17 mouse cellular contexts compared by ENCODE assay signal in genomic region chr2:124627664-124628063, GRCm38 (mm10).
DNase-seq lines count a peak whose midpoint lies in the region; ATAC-seq and TF ChIP-seq lines count a peak whose summit lies in the region.
"Had no signal": no experiment of that assay in that cellular context is flagged by ENCODE, and none has a peak within 500 bp of the region (broad histone marks: within the 10 kb centered on the region; RNA-seq: fewer than 3 reads in every experiment).

No protein-coding gene starts in this region.

- TF ChIP-seq CTCF in intestine, postnatal 0 days (IDR thresholded peaks at IDR 0.05; ENCODE audit: low read depth), result no peak
- TF ChIP-seq CTCF in thymus, adult 2 months (IDR thresholded peaks at IDR 0.05; ENCODE audit: borderline replicate concordance, control insufficient read depth, extremely low read depth, insufficient read depth, low read length, poor library complexity), result no peak

- TF ChIP-seq POLR2A in thymus, adult 2 months (IDR thresholded peaks at IDR 0.05; ENCODE audit: control insufficient read depth, extremely low read depth, insufficient read depth, low read length, poor library complexity), result no peak

- peak; percentile 36; the same call in 1 of the 2 replicates for ATAC-seq in forebrain, embryonic 13.5 days
- peak; percentile 75 for ATAC-seq in midbrain, embryonic 11.5 days (ENCODE audit: low FRiP score)
- ATAC-seq in CD4-positive, CD25-positive, alpha-beta regulatory T cell, adult 4 months, result peak; percentile 45
- ATAC-seq in intestine, postnatal 0 days, result no peak

- no peaks in the 10 kb centered on the region for H3K9me3 ChIP-seq in forebrain, embryonic 13.5 days (replicated peaks)
- no peaks in the 10 kb centered on the region for H3K9me3 ChIP-seq in forebrain, embryonic 10.5 days
- no peaks in the 10 kb centered on the region for H3K9me3 ChIP-seq in midbrain, embryonic 11.5 days (ENCODE audit: control insufficient read depth, low read length)
- H3K9me3 ChIP-seq in midbrain, embryonic 10.5 days (replicated peaks), result no peaks in the 10 kb centered on the region
- H3K9me3 ChIP-seq in intestine, postnatal 0 days (ENCODE audit: control insufficient read depth), result no peaks in the 10 kb centered on the region
- H3K9me3 ChIP-seq: embryonic facial prominence, embryonic 15.5 days; heart, embryonic 10.5 days; kidney, embryonic 15.5 days; stomach, embryonic 15.5 days had no signal

- H3K4me2 ChIP-seq in forebrain, embryonic 13.5 days, result no peak overlapping the region
- no peak overlapping the region for H3K4me2 ChIP-seq in midbrain, embryonic 11.5 days
- 0 out of 2 replicates have a peak overlapping the region, but pooled peaks have one; percentile 9 for H3K4me2 ChIP-seq in intestine, postnatal 0 days (replicated peaks; ENCODE audit: low read depth)
- H3K4me2 ChIP-seq: embryonic facial prominence, embryonic 15.5 days; kidney, embryonic 15.5 days; stomach, embryonic 15.5 days had no signal

- no peaks in the 10 kb centered on the region for H3K4me1 ChIP-seq in forebrain, embryonic 13.5 days
- H3K4me1 ChIP-seq in forebrain, embryonic 10.5 days, result no peaks in the 10 kb centered on the region; the same call in 1 of the 2 replicates
- H3K4me1 ChIP-seq in midbrain, embryonic 11.5 days (ENCODE audit: control insufficient read depth, insufficient read depth, low read length), result no peaks in the 10 kb centered on the region
- H3K4me1 ChIP-seq in midbrain, embryonic 10.5 days, result peaks cover 6% of the 10 kb centered on the region; the same call in 1 of the 2 replicates
- peaks cover 16% of the 10 kb centered on the region; the same call in 1 of the 2 replicates for H3K4me1 ChIP-seq in intestine, postnatal 0 days (replicated peaks; ENCODE audit: control insufficient read depth, insufficient read depth, low read length)
- no peaks in the 10 kb centered on the region for H3K4me1 ChIP-seq in thymus, adult 2 months (replicated peaks; ENCODE audit: control insufficient read depth, insufficient read depth, low read length)
- H3K4me1 ChIP-seq: embryonic facial prominence, embryonic 15.5 days; heart, embryonic 10.5 days; stomach, embryonic 15.5 days had no signal

- H3K9ac ChIP-seq in forebrain, embryonic 13.5 days, result no peak overlapping the region
- H3K9ac ChIP-seq in midbrain, embryonic 11.5 days (ENCODE audit: low read length), result no peak overlapping the region
- H3K9ac ChIP-seq in intestine, postnatal 0 days (ENCODE audit: low read depth, low read length), result no peak overlapping the region
- H3K9ac ChIP-seq: embryonic facial prominence, embryonic 15.5 days; kidney, embryonic 15.5 days; stomach, embryonic 15.5 days had no signal

- H3K27ac ChIP-seq in forebrain, embryonic 13.5 days, result no peak overlapping the region
- no peak overlapping the region for H3K27ac ChIP-seq in forebrain, embryonic 10.5 days
- H3K27ac ChIP-seq in midbrain, embryonic 11.5 days (ENCODE audit: low read depth, low read length), result no peak overlapping the region
- no peak overlapping the region for H3K27ac ChIP-seq in midbrain, embryonic 10.5 days (replicated peaks)
- H3K27ac ChIP-seq in intestine, postnatal 0 days (ENCODE audit: low read depth, low read length), result no peak overlapping the region
- H3K27ac ChIP-seq in thymus, adult 2 months (ENCODE audit: control insufficient read depth, insufficient read depth, low read length), result no peak overlapping the region
- H3K27ac ChIP-seq: embryonic facial prominence, embryonic 15.5 days; heart, embryonic 10.5 days; kidney, embryonic 15.5 days; stomach, embryonic 15.5 days had no signal

- H3K4me3 ChIP-seq in forebrain, embryonic 13.5 days, result no peak overlapping the region
- H3K4me3 ChIP-seq in forebrain, embryonic 10.5 days, result no peak overlapping the region
- no peak overlapping the region for H3K4me3 ChIP-seq in midbrain, embryonic 11.5 days (ENCODE audit: low read depth, low read length)
- H3K4me3 ChIP-seq in midbrain, embryonic 10.5 days, result no peak overlapping the region
- no peak overlapping the region for H3K4me3 ChIP-seq in intestine, postnatal 0 days (ENCODE audit: low read depth, low read length)
- no peak overlapping the region for H3K4me3 ChIP-seq in thymus, adult 2 months (ENCODE audit: control insufficient read depth, insufficient read depth, low read length)
- H3K4me3 ChIP-seq: embryonic facial prominence, embryonic 15.5 days; heart, embryonic 10.5 days; kidney, embryonic 15.5 days; stomach, embryonic 15.5 days had no signal

- 64% methylated on average over 5 of the region's 5 CpGs for WGBS in forebrain, embryonic 13.5 days
- WGBS in forebrain, embryonic 10.5 days, result 84% methylated on average over 5 of the region's 5 CpGs
- WGBS in midbrain, embryonic 11.5 days, result 66% methylated on average over 5 of the region's 5 CpGs
- WGBS in midbrain, embryonic 10.5 days, result 76% methylated on average over 5 of the region's 5 CpGs
- 62% methylated on average over 5 of the region's 5 CpGs for WGBS in intestine, postnatal 0 days
- 88% methylated on average over 5 of the region's 5 CpGs for WGBS in thymus, adult 2 months

- H3K27me3 ChIP-seq in forebrain, embryonic 13.5 days, result no peaks in the 10 kb centered on the region
- H3K27me3 ChIP-seq in forebrain, embryonic 10.5 days (ENCODE audit: poor library complexity, severe bottlenecking), result no peaks in the 10 kb centered on the region
- H3K27me3 ChIP-seq in midbrain, embryonic 11.5 days (ENCODE audit: control insufficient read depth, insufficient read depth, low read length), result no peaks in the 10 kb centered on the region
- H3K27me3 ChIP-seq in midbrain, embryonic 10.5 days (ENCODE audit: low read depth, poor library complexity, severe bottlenecking), result no peaks in the 10 kb centered on the region
- no peaks in the 10 kb centered on the region for H3K27me3 ChIP-seq in intestine, postnatal 0 days (replicated peaks; ENCODE audit: control insufficient read depth, insufficient read depth, low read length)
- H3K27me3 ChIP-seq in thymus, adult 2 months (ENCODE audit: control insufficient read depth, insufficient read depth, low read length), result no peaks in the 10 kb centered on the region
- H3K27me3 ChIP-seq: embryonic facial prominence, embryonic 15.5 days; kidney, embryonic 15.5 days; stomach, embryonic 15.5 days had no signal

- DNase-seq in forebrain, embryonic 10.5 days (ENCODE audit: extremely low spot score, low spot score), result no peak
- no peak for DNase-seq in midbrain, embryonic 11.5 days (ENCODE audit: low spot score, missing footprints)
- no peak for DNase-seq in midbrain, embryonic 10.5 days (ENCODE audit: low spot score)
- no peak for DNase-seq in thymus, adult 2 months
- DNase-seq: adrenal gland, postnatal 25 days; cerebellum, adult 9-11 months; kidney, adult 11 months; kidney, postnatal 36 days; layer of hippocampus, postnatal 36 days; thymus, postnatal 4 days had no signal

- H3K36me3 ChIP-seq in forebrain, embryonic 13.5 days (ENCODE audit: poor library complexity, severe bottlenecking), result no peaks in the 10 kb centered on the region
- no peaks in the 10 kb centered on the region for H3K36me3 ChIP-seq in forebrain, embryonic 10.5 days (replicated peaks)
- H3K36me3 ChIP-seq in midbrain, embryonic 11.5 days (ENCODE audit: control insufficient read depth, insufficient read depth, low read length), result no peaks in the 10 kb centered on the region
- H3K36me3 ChIP-seq in midbrain, embryonic 10.5 days, result no peaks in the 10 kb centered on the region
- H3K36me3 ChIP-seq in intestine, postnatal 0 days (ENCODE audit: control insufficient read depth, insufficient read depth), result no peaks in the 10 kb centered on the region; the same call in 1 of the 2 replicates
- no peaks in the 10 kb centered on the region for H3K36me3 ChIP-seq in thymus, adult 2 months (ENCODE audit: control insufficient read depth, insufficient read depth, low read length)
- H3K36me3 ChIP-seq: embryonic facial prominence, embryonic 15.5 days; heart, embryonic 10.5 days; kidney, embryonic 15.5 days; stomach, embryonic 15.5 days had no signal
